Mouse (Mus musculus) gonadal fat pad, adult 2 months (tissue): ENCODE measurements around the gene Fggy. TPM values are rescaled to one million over a fixed set of nuclear protein-coding genes. Genes with fewer than 3 reads are reported as not detected.

ENCODE experiments used
- DNase-seq: peaks from one replicate; pipeline ENCODE4 v3.0.0-alpha.2; 2012; ENCODE audit warnings: low read depth
- polyA plus RNA-seq: library from polyadenylated mRNA; depleted of rRNA; stranded (reverse); fragments of >200 nt; gene quantifications from 2 replicates; pipeline ENCODE4 v1.2.3, GENCODE M21; 2012; rRNA removed

Fggy gene
- polyA plus RNA-seq: 46.9 and 49.6 TPM in 2 replicates

- DNase-seq: peak; percentile 83
These were observed at the start of gene Fggy for GRCm38 (mm10) chr4:95557333-95557956. Gene Fggy (plus strand): TSS chr4:95557507.

GRCm38 (mm10) chr4:95507946-95508311 is 49.4 kb upstream of the Fggy start:
- no peak for DNase-seq

DNA sequence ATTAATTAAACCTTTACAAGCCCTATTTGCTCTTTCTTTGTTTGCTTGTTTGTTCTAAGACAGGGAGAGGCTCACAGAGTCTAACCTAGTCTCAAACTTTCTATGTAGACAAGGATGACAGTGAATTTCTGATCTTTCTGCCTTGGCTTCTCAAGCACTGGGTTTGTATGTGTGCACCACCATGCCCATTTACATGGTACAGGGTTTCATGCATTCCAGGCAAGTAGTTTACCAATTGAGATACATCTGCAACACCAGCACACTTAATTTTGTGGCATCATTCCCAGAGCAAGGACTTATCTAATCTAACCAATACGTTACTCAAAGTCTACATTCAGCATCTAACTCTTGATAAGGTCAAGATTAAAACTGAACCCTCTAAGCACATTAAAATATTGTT is 38.9 kb upstream of the Fggy start:
- DNase-seq: no peak

DNA sequence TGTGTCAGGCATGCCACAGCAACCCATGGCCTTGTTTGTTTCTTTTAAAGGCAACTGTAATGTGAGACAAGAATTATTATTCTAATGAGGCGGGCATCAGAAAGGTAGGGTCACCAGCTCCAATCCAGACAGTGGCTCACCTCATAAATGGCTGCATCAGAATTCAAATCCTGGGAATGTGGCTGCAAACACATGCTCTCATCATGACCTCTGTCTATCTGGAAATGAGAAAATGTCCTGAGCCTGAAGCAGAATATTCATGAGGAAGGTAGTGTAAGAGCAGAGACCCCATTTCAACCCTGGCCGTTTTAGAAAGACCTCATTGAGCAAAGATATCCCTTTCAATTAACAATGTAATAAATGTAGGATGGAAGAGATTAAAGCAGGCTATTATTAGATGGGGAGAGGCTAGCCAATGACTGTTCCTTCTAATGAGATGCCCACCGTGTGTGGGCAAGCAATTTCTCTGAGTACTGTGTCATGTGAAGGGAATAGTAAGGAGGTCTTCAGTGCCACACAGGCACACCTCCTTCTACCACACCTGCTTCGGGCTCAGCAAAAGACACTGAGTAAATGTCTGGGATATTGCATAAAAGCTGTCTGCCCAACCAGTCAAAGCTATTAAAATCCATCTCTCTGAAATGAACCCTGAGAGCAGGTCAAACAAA is 37.2 kb upstream of the Fggy start:
- DNase-seq: no peak

DNA sequence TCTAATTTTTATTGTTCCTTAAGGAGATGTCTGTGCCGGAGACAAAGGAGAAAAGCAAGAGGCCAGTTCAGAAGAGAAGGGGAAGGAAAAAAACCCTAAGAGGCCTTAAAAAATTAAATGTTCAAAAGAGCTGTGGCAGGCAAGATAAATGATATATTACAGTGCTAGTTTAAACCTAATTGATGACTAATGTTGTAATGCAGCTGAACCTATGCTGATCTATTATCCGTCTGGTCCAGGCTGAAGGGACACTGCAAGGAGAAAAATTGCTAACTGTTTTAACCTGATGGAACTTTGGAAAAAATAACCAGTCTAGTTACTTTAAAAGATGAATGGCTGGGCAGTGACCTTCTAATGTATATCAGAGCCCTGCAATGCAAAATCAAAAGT is 36.7 kb upstream of the Fggy start:
- no peak for DNase-seq

DNA sequence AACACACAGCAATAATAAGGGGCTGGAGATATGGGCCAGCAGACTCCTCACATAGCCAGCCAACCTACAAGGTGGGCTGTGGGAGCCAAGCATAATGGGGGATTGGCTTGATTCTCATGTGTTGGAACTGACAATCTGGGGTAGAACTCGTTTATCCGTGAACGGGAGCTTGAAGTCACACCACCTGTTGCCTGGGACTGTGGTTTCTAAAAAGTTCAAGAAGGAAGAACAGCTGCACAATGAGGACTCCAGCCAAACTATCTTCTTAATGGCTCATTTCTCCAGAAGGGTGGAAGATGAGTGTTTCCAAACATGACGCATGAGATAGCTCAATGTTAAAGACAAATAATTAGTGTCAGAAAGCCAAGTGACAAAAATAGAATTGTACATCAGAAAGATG is 30.7 kb upstream of the Fggy start:
- no peak for DNase-seq

DNA sequence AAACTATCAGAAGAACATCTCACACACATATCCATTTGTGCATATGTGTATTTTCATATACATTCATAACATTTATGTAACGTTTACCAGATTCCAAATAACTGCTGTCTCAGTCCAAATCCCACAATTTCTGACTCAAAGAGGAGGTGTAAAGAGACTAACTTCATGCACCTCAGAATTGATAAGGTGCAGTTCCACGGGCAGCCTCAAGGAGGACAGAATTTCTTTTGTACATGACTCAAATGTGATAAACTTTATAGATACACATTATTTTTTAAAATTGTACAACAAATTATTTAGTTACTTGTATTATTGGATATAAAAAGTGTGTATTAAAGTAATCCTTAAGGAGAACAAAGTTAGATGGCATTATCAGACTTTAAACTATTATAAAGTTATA is 26.6 kb upstream of the Fggy start:
- DNase-seq: no peak

- DNase-seq: no peak
These were observed 23.4 kb upstream of the Fggy start for GRCm38 (mm10) chr4:95533946-95534345.

DNA sequence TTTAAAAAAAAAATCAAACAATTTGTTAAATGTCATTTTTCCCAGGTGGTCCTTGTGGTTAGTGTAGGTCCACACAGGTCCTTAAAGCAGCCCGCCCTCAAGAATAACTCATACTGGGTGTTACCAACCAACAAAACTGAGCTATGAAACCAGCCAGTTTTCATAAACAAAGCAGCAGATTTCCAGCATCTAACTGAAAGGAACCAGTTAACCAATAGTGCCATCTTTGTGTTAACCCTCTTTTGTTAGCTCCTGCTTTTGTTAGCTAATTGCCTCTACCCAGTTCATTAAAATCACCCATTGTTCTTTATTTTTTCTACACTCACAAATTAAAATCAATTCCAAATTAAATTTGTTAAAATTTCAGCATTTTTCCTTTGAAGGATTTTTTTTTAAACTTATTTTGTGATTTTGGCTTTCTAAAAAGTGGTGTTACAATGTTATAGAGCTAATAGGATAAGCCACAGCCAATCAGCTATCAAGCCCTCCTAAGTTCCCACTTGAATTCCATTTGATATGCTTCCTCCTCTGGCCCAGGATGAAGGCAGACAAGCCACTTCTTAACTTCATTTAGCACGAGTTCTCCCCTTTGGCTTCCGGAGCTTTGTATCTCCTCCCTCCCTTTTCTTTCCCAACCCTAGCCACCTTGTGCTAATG is 15.8 kb upstream of the Fggy start:
- DNase-seq: no peak

DNA sequence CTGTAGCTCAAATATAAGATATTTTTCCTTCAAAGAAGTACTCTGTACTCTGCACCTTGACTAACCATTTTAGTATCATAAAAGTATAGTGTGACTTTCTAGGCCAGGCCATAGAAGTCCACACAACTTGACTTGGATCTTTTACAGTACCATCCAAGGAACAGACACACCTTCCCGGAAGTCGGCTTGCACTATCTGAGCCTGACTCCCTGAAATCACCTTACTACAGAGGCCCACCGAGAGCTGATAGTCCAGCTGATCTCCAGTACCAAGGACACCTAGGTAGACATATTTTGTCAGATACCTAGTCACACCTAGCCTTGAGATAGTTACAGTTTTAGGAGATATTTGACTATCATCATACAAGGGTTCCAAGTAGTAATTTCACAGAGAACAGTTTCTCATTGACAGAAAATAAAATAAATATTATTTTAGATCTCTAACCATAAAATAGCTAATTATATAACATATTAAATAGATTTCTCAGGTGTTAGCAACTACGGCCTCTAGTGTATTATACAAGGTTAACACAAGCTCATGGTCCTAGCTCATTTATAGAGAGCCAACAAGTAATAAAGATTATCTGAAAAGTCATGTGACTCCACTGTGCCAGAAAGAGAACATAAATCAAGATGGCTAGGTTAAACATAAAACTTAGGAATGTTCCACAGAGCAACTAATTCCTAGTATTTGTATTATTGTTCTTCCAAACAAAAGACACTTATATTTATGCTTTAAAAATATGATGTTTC is 15.1 kb upstream of the Fggy start:
- DNase-seq: no peak

- DNase-seq: peak; percentile 58
These were observed 13.8 kb upstream of the Fggy start for GRCm38 (mm10) chr4:95543529-95543928.

- no peak for DNase-seq
These were observed 509 bp upstream of the Fggy start for GRCm38 (mm10) chr4:95556663-95557332.

- DNase-seq: no peak
These were observed 1.1 kb downstream of the Fggy start for GRCm38 (mm10) chr4:95558271-95558888.

DNA sequence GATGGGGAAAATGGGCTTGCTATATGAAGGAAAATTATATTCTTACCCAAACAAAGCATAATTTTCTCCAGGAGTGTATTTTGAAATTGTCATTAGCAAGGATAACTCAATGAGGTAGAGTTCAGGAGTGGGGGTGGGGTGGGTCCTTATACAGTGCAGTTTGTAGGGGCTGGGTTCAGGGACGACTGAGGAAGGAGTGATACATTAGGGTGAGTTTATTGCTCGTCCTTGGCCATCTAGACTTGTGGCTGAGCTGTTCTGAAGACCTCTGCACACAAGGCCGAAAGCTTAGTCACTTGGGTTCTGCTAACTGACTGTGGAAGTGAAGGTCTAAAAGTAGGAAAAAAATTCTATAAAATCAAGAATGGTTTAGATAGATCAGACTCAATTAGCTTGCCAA is 14.3 kb downstream of the Fggy start:
- DNase-seq: no peak

DNA sequence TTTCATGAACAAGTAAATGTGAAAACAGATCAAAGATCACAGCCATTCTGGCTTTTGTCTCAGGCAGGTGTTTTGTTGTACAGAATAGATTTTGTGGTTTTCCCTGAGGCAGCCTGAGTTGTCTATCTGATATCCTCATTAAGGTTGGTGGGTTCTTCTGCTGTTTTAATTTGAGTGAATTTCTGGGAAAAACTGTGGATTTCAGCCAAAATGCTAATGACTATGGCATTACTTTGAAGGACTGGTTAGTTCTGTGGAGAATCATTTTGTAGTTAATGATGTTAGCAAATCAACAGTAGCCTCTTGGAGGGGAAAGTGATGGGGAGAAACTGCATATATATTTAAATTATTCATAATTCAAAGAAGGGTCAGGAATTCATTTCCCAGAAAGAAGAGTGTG is 16.4 kb downstream of the Fggy start:
- no peak for DNase-seq

GRCm38 (mm10) chr4:95575411-95575911 is 18.2 kb downstream of the Fggy start:
- no peak for DNase-seq

DNA sequence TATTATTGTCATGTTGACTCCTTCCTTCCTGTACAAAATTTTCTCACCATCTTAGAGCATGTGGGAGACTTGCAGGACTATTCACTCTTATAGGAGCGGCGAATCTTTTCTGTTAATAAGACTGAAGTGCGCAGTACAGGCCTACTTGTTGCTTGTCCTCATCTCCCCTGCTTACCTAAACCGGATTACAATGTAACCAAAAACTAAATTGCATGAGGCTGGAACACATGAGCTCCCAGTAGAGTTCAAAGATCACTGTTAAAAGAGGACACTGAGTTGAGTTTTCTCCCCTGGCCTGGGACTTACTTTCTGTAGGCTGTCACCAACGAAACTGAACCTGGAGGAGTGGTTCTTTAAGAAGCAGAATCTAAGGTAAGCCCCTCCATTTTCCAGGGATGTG is 21.9 kb downstream of the Fggy start:
- no peak for DNase-seq

DNA sequence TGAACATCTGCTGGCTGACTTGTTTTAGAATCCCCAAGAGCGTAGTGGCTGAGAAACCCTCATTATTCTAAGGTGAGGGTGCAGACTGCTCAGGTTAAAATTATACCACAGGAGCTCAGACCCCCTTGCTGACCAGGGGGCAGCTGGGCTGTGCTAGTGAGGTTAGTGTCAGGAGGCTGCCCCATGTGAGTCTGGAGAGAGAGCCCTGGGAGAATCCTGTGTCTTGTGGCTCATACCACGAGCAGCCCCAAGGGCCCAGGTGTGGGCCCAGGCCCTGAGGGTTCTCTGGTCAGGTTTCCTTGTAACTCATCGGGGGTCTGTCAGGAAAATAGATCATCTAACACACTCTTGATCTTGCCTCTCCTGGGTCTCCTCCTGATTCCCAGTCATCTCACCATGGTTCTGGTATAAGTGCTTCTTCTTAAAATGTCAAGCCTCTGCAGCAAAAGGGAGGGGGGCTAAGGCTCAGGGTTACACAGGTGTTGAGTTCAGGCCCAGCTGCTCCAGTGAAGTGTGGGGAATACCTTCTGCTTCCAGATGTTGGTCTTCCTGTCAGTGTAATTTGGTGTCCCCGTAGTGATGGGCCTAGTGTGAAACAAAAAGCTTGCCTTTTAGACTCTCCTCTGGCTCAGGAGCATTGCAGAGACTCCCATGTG is 26.9 kb downstream of the Fggy start:
- no peak for DNase-seq

DNA sequence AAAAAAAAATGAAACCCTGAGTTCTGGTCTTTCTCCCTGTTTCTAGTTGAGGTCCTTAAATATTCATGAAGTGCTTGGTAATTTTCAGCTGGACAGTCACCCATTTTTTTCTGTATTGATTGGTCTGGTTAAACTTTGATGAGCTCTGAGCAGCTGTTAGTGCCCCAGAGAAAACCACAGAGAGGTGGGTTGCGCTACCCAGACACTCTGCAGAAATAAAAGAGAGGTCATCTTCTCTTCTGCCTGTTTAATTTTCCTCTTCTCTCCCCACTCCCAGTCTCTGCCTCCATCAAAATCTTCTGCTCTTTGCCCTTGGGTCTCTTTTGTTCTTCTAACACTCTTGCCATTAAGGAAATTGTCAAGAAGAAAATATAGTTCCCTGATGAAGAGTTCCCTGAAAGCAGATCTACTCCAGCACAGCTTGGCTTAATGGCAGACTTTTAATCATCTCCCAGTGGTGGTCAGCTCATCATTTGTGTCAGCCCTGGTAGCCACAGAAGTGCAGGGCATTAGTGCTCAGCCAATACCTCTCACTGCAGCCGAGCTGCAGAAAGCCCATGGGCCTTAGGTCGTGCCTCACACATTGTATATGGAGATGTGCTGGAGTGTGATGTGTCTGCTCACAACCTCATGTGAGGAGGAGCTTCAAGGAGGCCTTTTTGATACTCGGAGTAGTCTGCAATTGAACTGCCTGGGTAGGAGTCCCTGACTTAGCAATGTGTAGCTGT is 29.1 kb downstream of the Fggy start:
- no peak for DNase-seq

DNA sequence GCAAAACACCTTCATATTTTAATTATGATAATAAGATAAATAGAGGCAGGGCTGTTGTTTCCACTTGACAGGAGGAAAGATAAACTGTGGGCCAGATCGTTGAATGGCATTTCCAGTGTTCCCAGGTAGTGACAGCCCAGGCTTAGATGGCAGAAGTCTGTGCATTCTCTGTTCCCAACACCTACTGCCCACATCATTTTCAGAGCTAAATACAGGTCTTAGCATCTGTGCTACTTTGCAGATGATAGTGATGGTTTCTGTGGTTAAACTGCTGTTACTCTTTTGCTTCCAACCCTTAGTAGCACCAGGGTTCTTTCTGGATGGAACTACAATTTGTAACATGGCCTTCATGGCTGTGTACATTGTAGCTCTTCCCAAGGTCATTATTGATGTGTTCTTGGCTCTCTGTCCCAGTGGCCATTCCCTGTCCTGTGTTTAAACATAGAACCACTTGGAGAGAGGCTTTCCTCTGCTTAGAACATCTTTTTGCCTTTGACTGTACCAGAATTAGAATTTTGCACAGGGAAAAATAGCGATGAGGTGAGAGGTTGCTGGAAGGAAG is 31.5 kb downstream of the Fggy start:
- DNase-seq: no peak
